Mouse (Mus musculus): Measurements from ENCODE around the gene Drosha. TPM values are rescaled to one million over a fixed set of nuclear protein-coding genes. Genes with fewer than 3 reads are reported as not detected.

Gene Drosha
- 53.6 and 61.6 TPM in 2 replicates for polyA plus RNA-seq (2014; fragmentation: Nextera tagmentation; extraction: Ambion mirVana)

DNA sequence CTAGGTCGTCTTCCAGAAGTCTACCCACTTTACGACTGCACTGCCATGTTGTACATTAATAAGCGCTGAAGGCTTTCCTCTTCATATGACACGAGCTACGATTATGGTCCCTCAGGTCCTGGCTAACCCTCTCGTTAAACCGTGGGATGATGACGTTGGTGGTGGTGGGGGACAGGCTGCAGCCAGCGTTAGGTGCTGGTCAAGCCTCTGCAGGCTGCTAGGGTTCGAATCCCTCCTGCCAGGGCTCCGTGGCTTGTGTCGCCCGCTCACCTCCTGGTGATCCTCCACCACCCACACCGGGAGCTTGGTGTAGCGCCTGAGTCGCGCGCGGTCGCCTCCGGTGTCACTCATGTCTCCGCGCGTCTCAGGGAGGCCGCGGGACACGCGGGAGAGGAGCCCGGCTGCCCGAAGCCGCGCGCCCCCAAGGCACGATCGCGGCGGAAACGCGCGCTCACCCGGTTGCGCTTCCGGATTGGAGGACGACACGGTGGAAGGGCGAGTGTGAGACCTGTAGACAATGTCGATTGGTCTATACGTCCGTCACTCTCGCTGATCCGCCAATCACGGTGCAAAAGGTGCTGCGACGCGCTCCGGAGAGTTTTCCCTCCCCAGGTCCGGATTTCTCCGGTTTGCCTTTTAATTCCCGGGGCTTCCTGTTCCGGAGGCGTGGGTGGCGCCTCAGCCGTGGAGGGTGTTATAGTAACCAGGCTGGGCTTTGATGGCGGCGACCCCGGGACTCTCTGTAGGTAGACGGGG is at the start of gene Drosha, which contains the start of gene 6030458C11Rik:
Gene Drosha (plus strand): TSS at position 619 of the 756 bp plus-strand sequence.
Gene 6030458C11Rik (minus strand): TSS at position 453 of the 756 bp plus-strand sequence.
- Histone ChIP-seq H3K9ac (peak within 1 kb of the TSS; percentile 88), H3K9me3 (ENCODE audit: control insufficient read depth, low read length) (no peaks in the 10 kb centered on the region), H3K36me3 (replicated peaks; ENCODE audit: control insufficient read depth, insufficient read depth) (peaks cover 49% of the 10 kb centered on the region), H3K4me1 (replicated peaks; ENCODE audit: control insufficient read depth, insufficient read depth, low read length) (peaks cover 23% of the 10 kb centered on the region), H3K27ac (peak within 1 kb of the TSS; percentile 82), H3K27me3 (ENCODE audit: control insufficient read depth, insufficient read depth, low read length) (no peaks in the 10 kb centered on the region), H3K4me2 (replicated peaks) (peak within 1 kb of the TSS; percentile 81), H3K4me3 (replicated peaks; ENCODE audit: low read length) (peak within 1 kb of the TSS; percentile 84)
- DNase-seq (ENCODE audit: low spot score) (peak; percentile 99), ATAC-seq (ENCODE audit: low FRiP score) (peak; percentile 100)
- under 1% methylated on average over 67 of the region's 67 CpGs for WGBS

DNA sequence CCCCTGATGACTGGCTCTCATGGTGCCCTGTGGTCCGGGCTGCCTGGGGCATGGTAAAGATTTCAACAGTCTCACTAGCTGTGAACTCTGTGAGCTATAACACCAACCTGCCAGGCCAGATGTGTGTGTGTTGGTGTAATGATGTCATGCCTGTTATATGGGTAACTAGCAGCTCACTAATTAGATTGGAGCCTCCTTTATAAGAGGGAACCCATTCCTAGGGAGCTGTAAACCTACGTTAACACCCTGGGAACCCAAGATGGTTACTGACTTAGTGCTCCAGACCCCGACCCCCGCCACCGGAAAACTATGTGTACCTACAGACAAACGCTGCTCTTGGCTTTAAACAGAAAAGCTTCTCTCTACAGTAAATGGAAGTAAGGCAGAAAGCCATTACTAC is 43.3 kb upstream of the Drosha start:
- no peak for ATAC-seq (ENCODE audit: low FRiP score)
- WGBS = 89% methylated on average over 6 of the region's 6 CpGs
- H3K36me3 ChIP-seq (replicated peaks; ENCODE audit: control insufficient read depth, insufficient read depth) = no peaks in the 10 kb centered on the region
- no peaks in the 10 kb centered on the region for H3K27me3 ChIP-seq (ENCODE audit: control insufficient read depth, insufficient read depth, low read length)
- no peak overlapping the region for H3K4me2 ChIP-seq (replicated peaks)
- H3K4me3 ChIP-seq (replicated peaks; ENCODE audit: low read length) = no peak overlapping the region
- H3K9ac ChIP-seq = no peak overlapping the region
- no peak overlapping the region for H3K27ac ChIP-seq
- no peaks in the 10 kb centered on the region for H3K9me3 ChIP-seq (ENCODE audit: control insufficient read depth, low read length)
- H3K4me1 ChIP-seq (replicated peaks; ENCODE audit: control insufficient read depth, insufficient read depth, low read length) = no peaks in the 10 kb centered on the region
- no peak for DNase-seq (ENCODE audit: low spot score)

DNA sequence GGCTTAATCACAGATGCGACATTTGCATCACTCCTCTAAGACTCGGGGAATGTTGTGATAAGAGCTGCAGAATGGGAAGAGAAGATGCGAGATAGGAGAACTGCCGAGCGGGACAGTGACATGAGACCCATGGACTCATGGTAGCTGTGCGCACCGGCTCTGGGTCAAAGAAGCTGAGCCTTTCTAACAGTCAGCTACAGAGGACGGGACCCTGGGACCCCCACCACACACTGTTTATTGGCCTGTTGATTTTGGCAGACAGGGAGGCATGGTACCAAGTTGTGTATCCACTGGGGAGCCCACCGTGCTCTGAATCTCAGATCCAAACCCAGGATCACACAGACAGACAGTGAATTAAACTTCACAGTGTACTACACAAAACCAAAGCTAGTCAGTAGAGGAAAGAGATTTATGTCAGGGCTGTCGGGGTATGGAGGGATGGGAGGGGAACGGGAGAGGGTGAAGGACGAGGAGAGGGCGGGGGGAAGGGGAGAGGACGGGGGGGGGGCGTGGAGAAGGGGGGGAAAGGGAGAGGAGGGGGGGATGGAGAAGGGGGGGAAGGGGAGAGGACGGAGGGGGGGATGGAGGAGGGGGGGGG is 42.8 kb upstream of the Drosha start:
- Histone ChIP-seq H3K27ac (no peak overlapping the region), H3K4me3 (replicated peaks; ENCODE audit: low read length) (no peak overlapping the region), H3K9ac (no peak overlapping the region), H3K4me1 (replicated peaks; ENCODE audit: control insufficient read depth, insufficient read depth, low read length) (no peaks in the 10 kb centered on the region), H3K36me3 (replicated peaks; ENCODE audit: control insufficient read depth, insufficient read depth) (no peaks in the 10 kb centered on the region), H3K9me3 (ENCODE audit: control insufficient read depth, low read length) (no peaks in the 10 kb centered on the region), H3K27me3 (ENCODE audit: control insufficient read depth, insufficient read depth, low read length) (no peaks in the 10 kb centered on the region), H3K4me2 (replicated peaks) (no peak overlapping the region)
- no peak for DNase-seq (ENCODE audit: low spot score)
- no peak for ATAC-seq (ENCODE audit: low FRiP score)
- WGBS = 74% methylated on average over 15 of the region's 16 CpGs

DNA sequence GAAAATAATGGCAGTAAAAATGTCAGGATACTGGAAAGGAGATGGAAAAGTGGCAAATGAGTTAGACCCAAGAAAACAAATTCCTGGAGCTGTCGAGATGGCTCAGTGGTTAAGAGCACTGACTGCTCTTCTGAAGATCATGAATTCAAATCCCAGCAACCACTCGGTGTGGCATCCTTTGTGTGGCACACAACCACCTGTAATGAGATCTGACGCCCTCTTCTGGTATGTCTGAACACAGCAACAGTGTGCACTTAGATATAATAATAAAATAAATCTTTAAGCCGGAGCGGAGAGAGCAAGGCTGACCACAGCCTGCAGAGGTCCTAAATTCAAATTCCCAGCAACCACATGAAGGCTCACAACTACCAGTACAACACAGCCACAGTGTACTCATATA is 36.1 kb upstream of the Drosha start:
- H3K27me3 ChIP-seq (ENCODE audit: control insufficient read depth, insufficient read depth, low read length) = no peaks in the 10 kb centered on the region
- H3K27ac ChIP-seq = no peak overlapping the region
- 80% methylated on average over 5 of the region's 5 CpGs for WGBS
- no peak for ATAC-seq (ENCODE audit: low FRiP score)
- no peak overlapping the region for H3K4me3 ChIP-seq (replicated peaks; ENCODE audit: low read length)
- DNase-seq (ENCODE audit: low spot score) = no peak
- no peak overlapping the region for H3K9ac ChIP-seq
- H3K4me2 ChIP-seq (replicated peaks) = no peak overlapping the region
- H3K36me3 ChIP-seq (replicated peaks; ENCODE audit: control insufficient read depth, insufficient read depth) = no peaks in the 10 kb centered on the region
- no peaks in the 10 kb centered on the region for H3K9me3 ChIP-seq (ENCODE audit: control insufficient read depth, low read length)
- no peaks in the 10 kb centered on the region for H3K4me1 ChIP-seq (replicated peaks; ENCODE audit: control insufficient read depth, insufficient read depth, low read length)

DNA sequence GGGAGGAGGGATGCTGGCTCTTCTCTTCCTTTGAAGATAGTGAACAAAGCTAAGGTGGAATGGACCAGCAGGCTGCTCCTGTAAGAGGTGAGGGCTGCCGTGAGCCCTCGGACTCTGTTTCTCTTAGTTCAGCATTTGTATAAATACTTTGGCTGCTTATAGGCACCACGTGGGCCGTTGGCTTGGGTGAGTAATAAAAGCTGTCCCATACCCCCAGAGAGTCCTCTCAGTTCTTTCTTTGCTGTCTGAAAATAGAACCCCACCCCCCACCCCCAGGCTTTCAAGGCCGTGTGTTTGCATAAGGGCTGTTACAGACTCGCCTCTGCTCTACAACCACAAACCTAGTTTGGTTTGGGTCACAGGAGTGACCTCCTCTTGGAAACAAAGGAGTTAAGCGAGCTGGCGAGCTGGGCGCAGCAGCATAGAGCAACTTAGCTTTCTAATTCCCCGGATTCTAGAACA is 35.2 kb upstream of the Drosha start:
- H3K4me3 ChIP-seq (replicated peaks; ENCODE audit: low read length) = no peak overlapping the region
- H3K4me2 ChIP-seq (replicated peaks) = no peak overlapping the region; the same call in 1 of the 2 replicates
- H3K4me1 ChIP-seq (replicated peaks; ENCODE audit: control insufficient read depth, insufficient read depth, low read length) = no peaks in the 10 kb centered on the region
- ATAC-seq (ENCODE audit: low FRiP score) (no peak; the same call in 1 of the 2 replicates), DNase-seq (ENCODE audit: low spot score) (no peak)
- no peaks in the 10 kb centered on the region for H3K36me3 ChIP-seq (replicated peaks; ENCODE audit: control insufficient read depth, insufficient read depth)
- H3K27me3 ChIP-seq (ENCODE audit: control insufficient read depth, insufficient read depth, low read length) = no peaks in the 10 kb centered on the region
- H3K9me3 ChIP-seq (ENCODE audit: control insufficient read depth, low read length) = no peaks in the 10 kb centered on the region
- 29% methylated on average over 10 of the region's 10 CpGs for WGBS
- H3K9ac ChIP-seq = no peak overlapping the region
- H3K27ac ChIP-seq = no peak overlapping the region

DNA sequence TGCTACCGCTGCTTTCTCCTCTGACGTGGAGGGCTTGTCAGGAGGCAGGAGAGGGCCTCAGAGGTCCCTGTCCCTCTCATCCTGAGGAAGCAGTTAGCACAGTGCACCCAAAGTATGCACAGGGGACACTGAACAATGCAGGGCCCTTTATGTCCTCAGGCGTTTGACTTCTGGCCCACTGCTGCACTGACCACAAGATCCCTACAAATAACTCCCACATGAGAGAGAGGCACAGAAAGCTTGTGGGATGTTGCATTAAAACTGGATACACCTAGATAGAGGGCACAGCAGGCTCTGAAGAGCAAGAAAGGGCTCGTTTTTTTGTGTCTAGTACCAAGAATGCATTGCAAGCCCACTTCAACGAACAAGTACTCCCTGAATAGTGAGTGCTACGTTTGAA is 30.3 kb upstream of the Drosha start:
- H3K9ac ChIP-seq = no peak overlapping the region
- H3K4me3 ChIP-seq (replicated peaks; ENCODE audit: low read length) = no peak overlapping the region
- no peak overlapping the region for H3K27ac ChIP-seq
- H3K36me3 ChIP-seq (replicated peaks; ENCODE audit: control insufficient read depth, insufficient read depth) = no peaks in the 10 kb centered on the region
- H3K4me1 ChIP-seq (replicated peaks; ENCODE audit: control insufficient read depth, insufficient read depth, low read length) = no peaks in the 10 kb centered on the region
- WGBS = 54% methylated on average over 6 of the region's 6 CpGs
- no peaks in the 10 kb centered on the region for H3K9me3 ChIP-seq (ENCODE audit: control insufficient read depth, low read length)
- no peak overlapping the region for H3K4me2 ChIP-seq (replicated peaks)
- DNase-seq (ENCODE audit: low spot score) (no peak), ATAC-seq (ENCODE audit: low FRiP score) (no peak)
- H3K27me3 ChIP-seq (ENCODE audit: control insufficient read depth, insufficient read depth, low read length) = no peaks in the 10 kb centered on the region

DNA sequence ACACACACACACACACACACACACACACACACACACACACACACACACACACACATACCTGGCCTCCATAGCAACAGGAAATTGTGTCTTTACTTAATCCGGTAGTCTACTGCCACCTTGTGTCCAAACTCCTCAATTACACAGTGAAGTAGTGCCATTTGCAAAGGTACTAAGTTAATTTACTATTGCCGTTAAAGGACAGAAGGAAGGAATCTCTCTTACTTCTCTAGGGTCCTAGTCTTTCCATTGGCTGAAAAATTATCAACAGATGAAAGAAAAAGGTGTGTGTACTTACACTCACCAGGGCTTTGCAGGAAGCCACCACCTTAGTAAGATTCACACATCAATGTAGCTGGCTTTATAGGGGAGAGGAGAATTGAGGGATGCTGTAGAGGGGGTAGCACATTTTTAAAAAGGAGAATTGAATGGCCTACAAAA is 29.1 kb upstream of the Drosha start:
- no peak overlapping the region for H3K27ac ChIP-seq
- H3K4me2 ChIP-seq (replicated peaks) = no peak overlapping the region
- H3K27me3 ChIP-seq (ENCODE audit: control insufficient read depth, insufficient read depth, low read length) = no peaks in the 10 kb centered on the region
- no peaks in the 10 kb centered on the region for H3K9me3 ChIP-seq (ENCODE audit: control insufficient read depth, low read length)
- H3K4me1 ChIP-seq (replicated peaks; ENCODE audit: control insufficient read depth, insufficient read depth, low read length) = no peaks in the 10 kb centered on the region
- no peaks in the 10 kb centered on the region for H3K36me3 ChIP-seq (replicated peaks; ENCODE audit: control insufficient read depth, insufficient read depth)
- no peak overlapping the region for H3K4me3 ChIP-seq (replicated peaks; ENCODE audit: low read length)
- DNase-seq (ENCODE audit: low spot score) (peak; percentile 95), ATAC-seq (ENCODE audit: low FRiP score) (peak; percentile 31; the same call in 1 of the 2 replicates)
- H3K9ac ChIP-seq = no peak overlapping the region
- 3% methylated on average over 2 of the region's 2 CpGs for WGBS

DNA sequence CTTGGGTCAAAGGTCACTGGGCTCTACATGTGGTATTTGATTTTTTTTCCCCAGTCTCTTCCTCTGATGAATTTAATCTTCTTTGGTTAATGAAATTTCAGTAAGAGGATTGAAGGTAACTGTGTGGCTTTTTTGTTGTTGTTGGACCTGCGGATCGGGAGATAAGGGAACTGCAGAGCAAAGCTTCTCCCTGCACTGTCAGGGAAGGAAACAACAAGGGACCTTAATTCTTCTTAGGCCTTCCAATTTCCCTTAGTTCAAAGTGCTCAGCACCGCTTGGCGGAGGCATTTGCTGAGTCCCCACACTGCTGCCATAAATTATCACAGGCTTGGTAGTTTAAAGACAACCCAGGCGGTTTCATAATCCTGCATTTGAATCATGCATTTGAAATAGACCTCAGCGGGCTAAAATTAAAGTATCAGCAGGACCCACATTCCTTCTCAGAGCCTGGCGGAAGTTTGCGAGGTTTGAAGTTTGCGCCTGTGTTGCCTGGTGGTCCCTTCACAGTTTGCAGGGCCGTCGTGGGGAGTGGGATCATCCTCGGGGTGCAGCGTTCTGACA is 28.6 kb upstream of the Drosha start:
- ATAC-seq (ENCODE audit: low FRiP score) (no peak), DNase-seq (ENCODE audit: low spot score) (no peak)
- Histone ChIP-seq H3K27ac (no peak overlapping the region), H3K36me3 (replicated peaks; ENCODE audit: control insufficient read depth, insufficient read depth) (no peaks in the 10 kb centered on the region), H3K9ac (no peak overlapping the region), H3K4me2 (replicated peaks) (no peak overlapping the region), H3K27me3 (ENCODE audit: control insufficient read depth, insufficient read depth, low read length) (no peaks in the 10 kb centered on the region), H3K9me3 (ENCODE audit: control insufficient read depth, low read length) (no peaks in the 10 kb centered on the region), H3K4me1 (replicated peaks; ENCODE audit: control insufficient read depth, insufficient read depth, low read length) (no peaks in the 10 kb centered on the region), H3K4me3 (replicated peaks; ENCODE audit: low read length) (no peak overlapping the region)
- 51% methylated on average over 13 of the region's 13 CpGs for WGBS

DNA sequence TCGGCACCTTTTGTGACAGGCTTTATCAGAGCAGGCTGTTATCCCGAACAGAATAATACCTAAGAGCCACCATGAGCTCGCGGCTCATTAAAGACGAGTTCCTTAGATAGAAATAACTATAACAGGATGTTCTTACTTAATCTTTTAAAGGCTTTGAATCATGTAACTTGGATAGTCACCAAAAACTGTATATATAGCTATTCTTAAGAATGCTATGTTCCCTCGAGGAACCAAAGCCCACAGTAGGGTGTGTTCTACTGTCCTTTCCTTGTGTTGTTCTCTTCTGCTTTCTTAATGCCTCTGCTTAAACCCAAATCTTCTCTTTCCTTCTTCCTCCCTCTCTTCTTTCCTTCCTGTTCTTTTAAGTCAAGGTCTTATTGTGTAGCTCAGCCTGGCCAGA is 26.6 kb upstream of the Drosha start:
- Histone ChIP-seq H3K4me2 (replicated peaks) (no peak overlapping the region), H3K9me3 (ENCODE audit: control insufficient read depth, low read length) (no peaks in the 10 kb centered on the region), H3K4me3 (replicated peaks; ENCODE audit: low read length) (no peak overlapping the region), H3K27ac (no peak overlapping the region), H3K4me1 (replicated peaks; ENCODE audit: control insufficient read depth, insufficient read depth, low read length) (no peaks in the 10 kb centered on the region), H3K9ac (no peak overlapping the region), H3K27me3 (ENCODE audit: control insufficient read depth, insufficient read depth, low read length) (no peaks in the 10 kb centered on the region), H3K36me3 (replicated peaks; ENCODE audit: control insufficient read depth, insufficient read depth) (no peaks in the 10 kb centered on the region)
- DNase-seq (ENCODE audit: low spot score) = no peak
- no peak for ATAC-seq (ENCODE audit: low FRiP score)
- 89% methylated on average over 6 of the region's 6 CpGs for WGBS

All from hindbrain, embryonic 14.5 days (tissue).